Mouse (Mus musculus): ENCODE measurements at regions not wholly inside any gene's neighbourhood (a gene's known extent, or its start where the extent isn't known, plus 50 kb on each side); places are given as distances from the start of the nearest gene placed in this dataset.

- no peak for DNase-seq (ENCODE audit: low read depth)
Observed at GRCm38 (mm10) chr6:16572828-16573227, 325.4 kb downstream of the Tfec start.

GRCm38 (mm10) chr6:16551945-16552673, 346.1 kb downstream of the Tfec start:
- no peak for DNase-seq (ENCODE audit: low read depth)

DNA sequence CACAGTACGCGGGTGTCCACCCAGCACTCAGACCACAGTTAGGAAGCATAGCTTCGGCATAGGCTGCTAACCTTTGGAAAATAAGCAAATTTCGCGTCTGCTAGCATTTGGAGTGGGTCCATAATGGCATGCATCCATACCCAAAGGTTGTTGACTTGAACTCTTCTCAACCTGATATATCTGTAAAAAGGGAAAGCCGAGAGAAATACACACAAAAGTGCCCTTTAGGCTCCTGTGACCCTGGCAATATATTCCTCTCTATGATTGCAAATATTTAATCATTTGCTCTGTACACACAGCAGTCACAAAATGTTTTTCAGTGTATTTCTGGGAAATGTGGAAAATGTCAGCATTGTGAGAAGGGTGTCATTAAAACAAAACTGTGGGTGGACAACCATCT, 347.1 kb downstream of the Tfec start:
- no peak for DNase-seq (ENCODE audit: low read depth)

- DNase-seq (ENCODE audit: low read depth), result peak; percentile 19
Observed at GRCm38 (mm10) chr6:16550445-16550844, 347.8 kb downstream of the Tfec start.

DNA sequence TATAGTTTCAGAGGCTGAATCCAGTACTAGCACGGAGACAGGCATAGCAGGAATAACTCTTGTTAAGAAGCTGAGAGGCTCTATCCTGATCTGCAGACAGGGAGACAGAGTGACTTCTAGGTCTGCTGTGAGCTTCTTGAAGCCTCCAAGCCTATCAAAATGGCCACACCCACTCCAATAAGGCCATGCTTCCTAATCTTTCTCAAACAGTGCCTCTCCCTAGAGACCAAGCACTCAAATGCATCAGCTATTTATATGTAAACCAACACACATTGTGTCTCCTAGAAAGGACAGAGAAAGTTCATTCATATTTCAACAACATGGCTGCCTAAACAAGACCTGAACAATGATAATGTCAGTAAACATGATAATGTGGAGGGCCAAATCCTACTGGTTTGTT, 384.2 kb downstream of the Tfec start:
- no peak for DNase-seq (ENCODE audit: low read depth)

DNA sequence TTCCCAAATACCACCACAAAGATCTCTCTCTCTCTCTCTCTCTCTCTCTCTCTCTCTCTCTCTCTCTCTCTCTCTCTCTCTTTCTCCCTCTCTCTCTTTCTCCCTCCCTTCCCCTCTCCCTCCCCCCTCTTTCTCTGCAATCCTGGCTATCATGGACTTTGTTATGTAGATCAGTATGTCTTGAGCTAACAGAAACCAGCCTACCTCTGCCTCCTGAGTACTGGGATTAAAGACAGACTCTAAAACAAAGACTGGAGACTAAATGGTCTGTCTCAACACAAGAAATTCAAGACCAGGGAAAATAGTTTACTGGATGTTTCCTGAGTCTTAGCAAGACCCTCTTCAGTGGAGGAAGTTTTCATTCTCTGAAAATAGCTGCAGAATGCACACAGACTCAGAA, 384.7 kb downstream of the Tfec start:
- no peak for DNase-seq (ENCODE audit: low read depth)

GRCm38 (mm10) chr6:16503836-16504235, 394.4 kb downstream of the Tfec start:
- no peak for DNase-seq (ENCODE audit: low read depth)

DNA sequence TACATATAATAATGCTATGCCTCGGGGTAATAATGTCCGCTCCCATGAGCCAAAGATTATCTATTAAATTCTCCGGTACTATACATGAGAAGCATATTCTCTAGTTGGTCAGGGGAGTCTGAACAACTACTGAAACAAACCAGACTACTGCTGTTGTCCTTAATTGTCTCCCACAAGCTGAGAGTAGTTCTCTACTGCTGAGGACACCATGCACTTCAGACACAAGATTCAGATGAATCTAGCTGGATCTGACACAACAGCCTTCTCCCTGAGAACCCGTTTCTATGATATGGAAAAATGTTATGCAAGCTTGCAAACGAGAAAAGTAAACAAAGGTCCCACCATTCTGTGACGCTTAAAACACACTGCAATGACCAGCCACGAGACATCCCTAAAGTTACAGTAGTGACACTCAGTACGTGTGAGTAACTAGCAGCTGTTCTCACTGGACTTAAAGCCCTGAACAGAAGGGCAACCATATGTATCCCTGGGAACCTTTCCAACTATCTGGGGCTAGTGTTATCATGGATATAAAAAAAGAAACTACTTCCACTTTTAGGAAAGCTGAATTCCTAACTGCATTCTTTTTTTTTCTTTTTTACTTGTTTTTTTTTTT, 411.1 kb downstream of the Tfec start:
- peak; percentile 6 for DNase-seq (ENCODE audit: low read depth)

DNA sequence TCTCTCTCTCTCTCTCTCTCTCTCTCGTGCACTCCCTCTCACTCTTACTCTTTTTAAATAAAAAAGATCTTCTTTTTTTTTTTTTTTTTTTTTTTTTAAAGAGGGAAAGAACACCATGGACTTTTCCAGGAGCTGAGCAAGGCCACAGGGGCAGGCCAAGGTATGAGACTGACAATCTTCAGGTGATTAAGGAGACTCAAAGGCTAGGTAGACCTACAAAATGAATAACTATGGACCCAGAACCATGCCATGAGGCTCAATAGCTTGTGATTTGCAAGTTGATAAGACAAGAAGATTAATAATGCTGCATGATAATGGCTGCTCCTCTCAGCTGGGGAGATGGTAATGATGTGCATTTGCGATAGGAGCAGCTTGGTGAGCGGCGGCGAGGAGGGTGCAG, 414.9 kb downstream of the Tfec start:
- no peak for DNase-seq (ENCODE audit: low read depth)

GRCm38 (mm10) chr6:16468693-16469375, 429.4 kb downstream of the Tfec start:
- DNase-seq (ENCODE audit: low read depth), result no peak

DNA sequence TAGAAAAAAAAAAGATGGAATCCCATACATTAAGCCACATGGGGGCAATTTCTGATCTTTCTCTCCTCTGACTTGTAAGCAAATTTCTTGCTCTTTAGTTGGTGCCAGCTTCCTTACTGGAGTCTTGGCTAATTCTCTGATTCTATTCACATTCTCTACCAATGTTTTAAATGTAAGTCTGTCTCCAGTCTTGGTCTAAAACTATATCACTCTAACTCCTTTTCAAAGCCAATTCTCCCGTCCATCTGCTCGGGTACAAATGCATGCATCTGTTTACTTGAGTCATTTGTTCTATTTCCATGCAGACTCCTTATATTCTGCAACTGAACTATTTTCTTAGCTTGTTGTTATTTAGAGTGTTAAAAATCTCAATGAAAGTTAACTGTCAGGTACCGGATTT, 440.0 kb downstream of the Tfec start:
- DNase-seq (ENCODE audit: low read depth), result no peak

Measured in NIH3T3 (cell line).